Mouse (Mus musculus) c-Kit-positive CD71-positive TER-119-positive erythroid progenitor cells, embryonic 14.5 days (primary cell): ENCODE data around the gene Fkbp8.
A peak's percentile ranks its signal among the peaks of the same experiment; 100 is the strongest.
"Not testable (repeated sequence)": the region's sequence is repeated elsewhere in the genome, so short reads cannot be mapped to it uniquely, and the experiment has no call there.

Experiments
- DNase-seq: peaks from one replicate; pipeline ENCODE4 v3.0.0-alpha.2; 2013; ENCODE audit warnings: low spot score

Gene Fkbp8

DNA sequence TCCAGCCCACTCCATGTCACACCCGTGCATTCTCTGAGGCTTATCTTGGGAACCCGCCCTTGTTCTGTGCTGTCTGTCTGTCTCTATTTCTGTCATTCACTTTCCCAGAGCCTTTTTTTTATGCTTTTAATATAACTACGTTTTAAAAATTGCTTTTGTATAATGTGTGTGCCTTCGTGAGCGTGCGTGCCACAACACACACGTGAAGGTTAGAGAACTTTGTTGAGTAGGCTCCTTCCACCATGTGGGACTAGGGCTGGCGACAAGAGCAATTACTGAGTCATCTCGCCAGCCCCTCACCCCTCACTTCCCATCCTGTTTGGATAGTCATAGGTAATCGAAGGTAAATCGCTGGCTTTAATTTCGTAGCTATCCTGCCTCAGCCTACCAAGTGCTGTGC is 25.0 kb upstream of the Fkbp8 start:
- no peak for DNase-seq

DNA sequence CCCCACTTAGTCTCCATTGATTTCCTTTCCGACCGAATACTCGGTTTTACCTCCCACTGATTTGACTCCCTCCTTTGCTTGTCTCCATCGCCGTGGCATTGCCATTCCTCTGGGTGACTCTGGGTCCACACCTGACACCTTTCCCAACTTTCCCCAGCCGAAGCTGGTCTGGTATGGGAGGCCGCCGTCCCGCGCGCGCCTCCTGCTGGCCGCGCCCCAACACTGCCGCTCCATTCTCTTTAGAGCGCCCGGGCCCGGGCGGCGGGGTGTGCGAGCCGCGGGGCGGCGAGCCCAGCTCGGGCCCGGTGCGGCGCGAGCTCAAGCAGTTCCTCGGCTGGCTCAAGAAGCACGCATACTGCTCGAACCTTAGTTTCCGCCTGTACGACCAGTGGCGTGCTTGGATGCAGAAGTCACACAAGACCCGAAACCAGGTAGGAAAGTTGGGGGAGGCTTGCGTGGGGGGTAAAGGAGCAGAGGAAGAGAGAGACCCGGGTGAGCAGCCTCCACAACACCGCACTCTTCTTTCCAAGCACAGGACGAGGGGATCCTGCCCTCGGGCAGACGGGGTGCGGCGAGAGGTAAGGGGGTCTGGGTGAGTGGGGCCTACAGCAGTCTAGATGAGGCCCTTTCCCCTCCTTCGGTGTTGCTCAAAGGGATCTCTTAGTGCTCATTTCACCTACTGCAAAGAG is 24.3 kb upstream of the Fkbp8 start:
- peak; percentile 67 for DNase-seq

DNA sequence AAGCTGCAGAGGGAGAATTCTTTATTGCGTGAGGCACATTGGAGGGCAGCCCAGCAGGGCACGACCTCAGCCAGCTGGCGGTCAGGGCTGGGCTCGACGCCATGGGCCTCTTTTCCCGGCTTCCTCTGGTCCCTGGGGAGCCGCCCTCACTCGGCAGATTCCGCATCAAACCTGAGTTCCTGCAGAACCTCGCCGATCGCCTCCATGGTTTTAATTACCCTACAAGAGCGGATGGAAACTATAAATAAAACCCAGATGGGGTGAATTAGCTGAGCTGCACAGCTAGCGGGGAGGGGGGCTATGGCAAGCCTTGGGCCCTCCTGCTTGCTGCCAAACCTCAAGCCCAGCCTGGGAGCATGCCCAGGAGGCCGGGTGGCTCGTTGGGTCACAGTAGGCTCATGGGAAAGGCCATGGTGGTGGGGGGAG is 23.2 kb upstream of the Fkbp8 start:
- no peak for DNase-seq

DNA sequence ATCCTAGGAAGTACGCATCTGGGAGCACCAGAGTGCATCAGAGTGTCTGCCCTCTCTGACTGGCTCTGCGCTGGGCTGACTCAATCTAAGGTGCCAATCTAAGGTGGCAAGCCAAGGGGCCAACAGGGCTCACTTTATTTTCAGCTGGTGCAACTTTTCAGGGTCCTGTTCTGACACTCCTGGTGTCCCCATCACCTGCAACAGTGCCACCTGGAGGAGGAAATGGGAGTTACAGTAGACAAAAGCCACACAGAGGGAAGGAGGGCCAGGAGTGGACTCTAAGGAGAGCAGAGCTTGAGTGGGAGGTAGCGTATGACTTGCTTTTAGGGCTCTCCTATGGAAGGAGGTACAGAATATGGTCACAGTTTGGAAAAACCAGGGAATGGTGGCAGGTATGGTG is 22.7 kb upstream of the Fkbp8 start:
- peak; percentile 86 for DNase-seq

DNA sequence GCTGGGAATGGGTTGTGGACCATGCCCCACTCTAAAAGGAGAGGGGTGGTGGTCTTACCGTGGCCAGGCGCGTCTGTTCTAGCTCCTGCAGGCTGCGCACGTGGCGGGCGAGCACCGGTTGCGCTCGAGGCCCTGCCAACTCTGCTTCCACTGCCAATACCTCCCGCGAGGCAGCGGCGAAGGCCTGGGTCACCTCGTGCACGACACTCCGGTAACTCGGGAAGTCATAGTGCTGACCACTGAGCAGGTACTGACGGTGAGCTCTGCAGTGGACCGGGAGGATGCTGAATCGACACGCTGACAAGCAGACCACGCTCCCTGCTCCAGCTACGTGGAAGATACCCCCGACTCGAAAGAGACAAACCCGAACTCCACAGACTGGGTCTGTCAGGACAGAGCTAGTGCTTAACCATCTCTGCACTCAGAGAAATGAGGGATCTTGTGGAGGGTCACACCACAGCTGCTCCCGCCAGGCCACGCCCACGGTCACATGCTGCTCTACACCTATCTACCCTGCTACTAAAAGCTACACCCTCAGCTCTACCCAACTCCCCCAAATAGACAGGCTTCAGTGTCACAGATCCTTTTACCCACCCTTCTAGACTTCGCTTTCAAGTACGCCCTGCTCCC is 21.7 kb upstream of the Fkbp8 start:
- no peak for DNase-seq

DNA sequence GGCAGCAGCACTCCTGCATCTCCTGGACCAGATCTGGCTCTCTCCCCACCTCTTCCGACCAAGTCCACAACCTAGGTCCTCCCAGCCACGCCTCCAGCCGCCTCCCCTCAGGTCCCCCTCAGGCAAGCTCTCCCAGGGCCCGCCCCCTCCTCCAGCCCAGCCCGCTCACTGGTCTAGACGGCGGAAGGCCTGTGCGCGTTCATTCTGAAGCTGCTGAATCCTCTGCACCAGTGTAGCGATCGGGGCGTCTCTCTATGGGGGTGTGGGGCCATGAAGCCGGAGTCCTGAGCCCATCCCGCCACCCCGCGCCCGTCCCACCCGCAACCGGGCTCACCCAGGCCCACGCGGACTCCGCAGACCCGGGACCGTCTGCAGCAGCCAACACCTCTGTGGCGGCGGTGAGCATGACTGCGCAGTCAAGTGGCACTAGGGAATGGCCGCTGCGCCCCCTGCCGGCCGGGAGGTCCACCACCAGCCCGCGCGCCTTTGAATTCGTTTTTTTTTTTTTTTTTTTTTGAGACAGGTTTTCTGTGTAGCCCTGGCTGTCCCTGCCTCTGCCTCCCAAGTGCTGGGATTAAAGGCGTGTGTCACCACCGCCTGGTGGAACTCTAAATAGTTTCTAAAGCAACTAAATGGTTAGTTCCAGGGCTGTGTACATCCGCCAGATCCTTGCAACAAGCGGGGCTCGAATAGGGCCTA is 21.0 kb upstream of the Fkbp8 start, which contains the start of gene Rex1bd:
TSS of gene Rex1bd (minus strand) at position 425 of the 699 bp plus-strand sequence.
- peak; percentile 93 for DNase-seq

DNA sequence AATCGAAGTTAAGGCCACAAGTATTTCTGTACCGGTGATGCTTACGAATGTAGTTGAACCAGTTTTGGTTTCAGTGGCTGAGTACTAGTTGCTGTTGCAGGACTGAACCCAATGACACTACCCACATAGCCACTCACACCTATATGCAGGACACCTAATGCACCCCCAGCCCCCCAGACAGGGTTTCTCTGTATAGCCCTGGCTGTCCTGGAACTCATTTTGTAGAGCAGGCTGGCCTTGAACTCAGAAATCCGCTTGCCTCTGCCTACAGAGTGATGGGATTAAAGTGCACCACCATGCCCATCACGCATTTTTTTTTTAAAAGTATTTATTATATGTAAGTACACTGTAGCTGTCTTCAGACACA is 20.5 kb upstream of the Fkbp8 start:
- DNase-seq, result no peak

DNA sequence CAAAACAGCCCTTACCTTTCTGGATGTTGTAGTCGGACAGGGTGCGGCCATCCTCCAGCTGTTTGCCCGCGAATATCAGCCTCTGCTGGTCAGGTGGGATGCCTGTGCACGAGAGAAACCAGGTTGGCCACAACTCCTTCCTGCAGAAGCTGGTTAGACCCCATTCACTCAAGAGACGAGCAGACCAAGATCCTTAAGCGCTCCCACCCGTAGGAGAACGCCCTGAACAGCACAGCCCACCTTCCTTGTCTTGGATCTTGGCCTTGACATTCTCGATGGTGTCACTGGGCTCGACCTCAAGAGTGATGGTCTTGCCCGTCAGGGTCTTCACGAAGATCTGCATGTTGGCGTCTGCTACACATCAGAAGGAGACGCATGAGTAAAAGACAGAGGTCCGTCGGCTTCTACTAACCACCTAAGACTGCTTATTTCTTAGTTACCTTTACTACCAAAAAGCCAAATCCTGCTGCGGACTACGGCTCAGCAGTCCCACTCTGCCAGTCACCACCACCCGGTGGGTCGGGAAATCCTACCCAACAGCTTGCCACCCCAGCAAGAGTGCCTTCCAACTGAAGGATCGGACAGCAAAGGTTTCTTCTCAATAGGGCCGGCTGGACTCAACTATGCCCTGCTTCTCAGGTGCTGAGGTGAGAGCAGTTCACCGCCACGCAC is 18.1 kb upstream of the Fkbp8 start:
- no peak for DNase-seq

DNA sequence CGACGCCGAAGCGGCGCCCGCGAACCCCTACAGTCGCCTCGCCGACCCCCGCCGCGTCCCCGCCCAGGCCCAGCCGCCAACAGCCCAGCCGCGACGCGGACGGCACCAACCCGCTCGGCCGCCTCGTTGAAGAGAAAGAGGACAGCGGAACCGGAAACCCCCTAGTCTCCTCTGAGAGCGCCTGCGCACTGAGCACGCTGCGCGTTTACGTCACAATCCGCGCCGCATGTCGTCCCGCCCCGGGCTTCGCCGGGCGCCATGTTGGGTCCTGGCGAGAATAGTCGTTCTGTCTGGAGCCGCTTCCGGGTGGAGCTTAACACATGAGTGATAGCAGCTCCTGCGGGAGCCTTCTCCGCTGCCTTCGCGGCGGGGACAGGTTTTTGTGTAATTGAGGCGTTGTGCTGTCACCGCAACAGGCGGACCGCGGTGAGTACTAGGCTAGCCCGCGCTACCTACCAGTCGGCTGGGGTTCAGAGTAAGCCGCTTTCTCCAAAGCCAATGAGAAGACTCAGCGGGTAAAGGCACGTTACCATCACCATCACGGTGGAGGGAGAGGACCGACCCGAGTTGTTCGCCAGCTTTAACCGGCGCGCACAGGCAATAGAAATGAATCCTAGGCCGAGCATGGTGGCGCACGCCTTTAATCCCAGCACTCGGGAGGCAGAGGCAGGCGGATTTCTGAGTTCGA is 17.2 kb upstream of the Fkbp8 start, which contains the start of gene Uba52:
TSS of gene Uba52 (minus strand) at position 574 of the 688 bp plus-strand sequence.
- peak; percentile 97 for DNase-seq

DNA sequence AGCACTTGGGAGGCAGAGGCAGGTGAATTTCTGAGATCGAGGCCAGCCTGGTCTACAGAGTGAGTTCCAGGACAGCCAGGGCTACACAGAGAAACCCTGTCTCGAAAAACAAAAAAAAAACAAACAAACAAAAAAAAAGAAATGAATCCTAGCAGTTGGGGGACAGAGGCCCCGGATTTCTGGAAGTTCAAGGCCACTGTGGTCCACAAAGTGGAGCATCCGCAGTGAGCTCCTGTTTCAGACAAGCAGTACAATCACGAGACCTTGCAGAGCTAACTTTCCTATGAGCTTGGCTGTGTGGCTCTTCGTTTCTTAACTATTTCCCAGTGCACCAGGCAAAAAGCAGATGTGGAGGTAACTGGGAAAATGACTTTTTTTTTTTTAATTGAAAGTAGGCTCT is 16.4 kb upstream of the Fkbp8 start:
- DNase-seq, result not testable (repeated sequence)

DNA sequence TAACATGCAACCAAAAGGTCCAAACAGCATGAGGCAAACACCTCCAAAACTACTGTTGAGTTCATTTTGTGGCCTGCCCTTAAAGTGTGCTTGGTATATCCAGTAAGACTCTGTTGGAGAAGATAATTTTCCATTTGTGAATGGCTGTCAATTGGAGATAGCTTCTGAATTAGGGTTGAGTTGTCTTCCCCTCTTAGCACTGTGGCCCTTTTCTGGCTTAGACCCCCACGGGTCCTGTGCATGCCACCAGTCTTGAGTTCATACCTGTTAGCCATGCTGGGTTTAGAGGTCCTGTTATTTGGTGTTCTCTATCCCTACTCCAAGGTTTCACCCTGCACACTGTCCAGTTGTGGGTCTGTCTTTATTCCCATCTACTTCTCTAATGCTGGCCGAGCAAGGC is 15.8 kb upstream of the Fkbp8 start:
- no peak for DNase-seq

DNA sequence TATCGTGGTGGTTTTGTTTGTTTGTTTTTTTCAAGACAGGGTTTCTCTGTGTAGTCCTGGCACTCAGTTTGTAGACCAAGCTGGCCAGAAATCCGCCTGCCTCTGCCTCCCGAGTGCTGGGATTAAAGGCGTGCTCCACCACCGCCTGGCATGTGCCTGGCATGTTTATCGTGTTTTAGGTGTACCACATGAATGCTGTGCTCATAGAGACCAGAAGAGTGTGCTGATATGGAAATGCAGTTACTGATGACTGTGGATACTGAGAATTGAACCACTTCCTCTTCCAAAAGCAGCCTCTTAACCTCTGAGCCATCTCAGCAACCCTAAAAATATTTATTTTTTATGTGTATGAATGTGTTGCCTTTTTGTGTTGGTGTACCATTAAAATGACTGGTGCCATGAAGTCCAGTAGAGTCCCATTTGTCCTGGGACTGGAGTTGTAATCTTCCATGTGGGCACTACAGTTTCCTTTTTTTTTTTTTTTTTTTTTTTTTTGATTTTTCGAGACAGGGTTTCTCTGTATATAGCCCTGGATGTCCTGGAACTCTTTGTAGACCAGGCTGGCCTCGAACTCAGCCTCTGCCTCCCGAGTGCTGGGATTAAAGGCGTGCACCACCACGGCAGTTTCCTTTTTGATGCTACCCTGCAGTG is 15.1 kb upstream of the Fkbp8 start:
- no peak for DNase-seq

DNA sequence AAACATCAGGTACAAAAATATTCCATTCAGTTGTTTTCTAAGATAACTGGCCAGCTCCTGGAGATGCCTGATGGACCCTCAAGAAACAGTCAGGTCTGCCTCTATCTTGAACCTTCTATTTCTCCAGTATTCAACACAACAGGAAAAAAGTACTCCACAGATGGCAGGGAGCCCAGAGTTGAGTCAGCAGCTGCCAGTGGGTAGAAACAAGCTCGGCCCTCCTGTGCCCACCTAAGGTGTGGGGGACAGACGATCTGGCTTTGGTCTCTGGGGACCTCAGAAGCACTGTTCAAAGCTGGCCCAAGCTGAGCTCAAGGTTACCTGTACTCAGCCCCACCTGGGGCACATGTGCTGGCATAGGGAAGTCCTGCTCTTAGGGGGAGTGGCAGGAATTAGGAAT is 14.1 kb upstream of the Fkbp8 start:
- DNase-seq, result no peak

DNA sequence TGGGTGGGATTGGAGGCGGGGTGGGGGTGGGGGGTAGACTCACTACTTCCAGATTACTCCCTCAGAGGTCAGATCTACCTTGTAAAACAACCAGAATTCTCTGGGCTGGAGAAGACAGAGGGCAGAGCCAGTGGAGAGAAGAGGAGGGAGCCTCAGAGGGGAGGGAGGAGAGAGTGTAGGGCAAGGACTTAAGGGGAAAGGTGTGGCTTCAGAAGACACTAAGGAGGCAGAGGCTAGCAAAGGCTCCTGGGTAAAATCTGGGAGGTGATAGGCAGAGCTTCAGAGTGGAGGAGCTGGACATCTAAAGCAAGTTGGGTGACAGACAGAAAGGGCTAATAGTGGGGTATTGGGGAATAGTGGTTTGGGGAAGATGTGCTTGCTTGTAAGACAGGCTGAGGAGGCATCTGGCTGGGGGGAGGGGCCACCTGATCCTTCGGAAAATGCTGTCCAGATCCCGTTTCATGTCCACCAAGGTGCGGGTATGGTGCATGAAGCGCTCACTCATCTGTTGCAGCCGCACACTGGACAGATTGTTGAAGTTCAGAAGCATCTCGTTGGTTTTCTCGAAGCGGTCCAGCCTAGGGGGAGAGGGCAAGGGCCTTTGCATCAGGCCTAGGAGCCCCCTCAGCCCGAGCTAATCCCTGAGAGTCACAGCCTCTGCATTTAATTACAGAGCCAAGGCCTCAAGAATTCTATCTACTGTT is 9.4 kb upstream of the Fkbp8 start:
- DNase-seq, result no peak

DNA sequence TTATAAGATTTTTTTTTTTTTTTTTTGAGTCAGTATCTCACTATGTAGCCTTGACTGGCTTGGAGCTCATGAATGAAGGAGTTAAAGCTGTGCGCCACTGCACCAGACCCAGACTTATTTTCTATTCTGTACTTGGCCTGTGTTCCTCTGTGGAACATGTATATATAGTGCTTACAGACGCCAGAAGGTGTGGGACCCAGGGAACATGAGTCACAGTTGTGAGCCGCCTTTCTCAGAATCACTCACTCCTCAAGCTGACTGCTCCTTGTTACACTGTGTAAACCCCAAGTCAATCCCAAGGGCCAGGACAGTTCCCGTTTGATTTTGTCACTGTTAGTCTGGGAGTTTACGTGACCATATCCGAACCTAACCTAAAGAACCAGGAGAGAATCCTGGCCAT is 8.5 kb upstream of the Fkbp8 start:
- no peak for DNase-seq

DNA sequence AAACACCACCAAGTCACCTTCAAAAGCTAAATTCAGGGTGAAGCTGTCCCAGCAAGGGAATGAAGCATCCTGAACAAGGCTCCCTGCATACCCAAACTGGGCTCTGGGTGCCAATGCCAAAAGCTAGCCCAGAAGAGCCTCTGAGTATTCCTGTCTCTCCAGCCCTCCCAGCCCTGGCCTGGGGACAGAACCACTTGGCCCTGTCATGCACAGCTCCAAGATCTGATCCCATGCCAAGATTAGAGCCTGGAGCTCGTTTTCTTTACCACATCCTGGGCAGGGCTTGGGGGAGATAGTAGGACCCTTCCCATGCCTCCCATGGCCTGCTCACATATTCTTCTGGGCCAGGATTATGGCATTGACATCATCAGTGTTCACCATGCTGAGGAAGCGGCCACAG is 7.9 kb upstream of the Fkbp8 start:
- no peak for DNase-seq

DNA sequence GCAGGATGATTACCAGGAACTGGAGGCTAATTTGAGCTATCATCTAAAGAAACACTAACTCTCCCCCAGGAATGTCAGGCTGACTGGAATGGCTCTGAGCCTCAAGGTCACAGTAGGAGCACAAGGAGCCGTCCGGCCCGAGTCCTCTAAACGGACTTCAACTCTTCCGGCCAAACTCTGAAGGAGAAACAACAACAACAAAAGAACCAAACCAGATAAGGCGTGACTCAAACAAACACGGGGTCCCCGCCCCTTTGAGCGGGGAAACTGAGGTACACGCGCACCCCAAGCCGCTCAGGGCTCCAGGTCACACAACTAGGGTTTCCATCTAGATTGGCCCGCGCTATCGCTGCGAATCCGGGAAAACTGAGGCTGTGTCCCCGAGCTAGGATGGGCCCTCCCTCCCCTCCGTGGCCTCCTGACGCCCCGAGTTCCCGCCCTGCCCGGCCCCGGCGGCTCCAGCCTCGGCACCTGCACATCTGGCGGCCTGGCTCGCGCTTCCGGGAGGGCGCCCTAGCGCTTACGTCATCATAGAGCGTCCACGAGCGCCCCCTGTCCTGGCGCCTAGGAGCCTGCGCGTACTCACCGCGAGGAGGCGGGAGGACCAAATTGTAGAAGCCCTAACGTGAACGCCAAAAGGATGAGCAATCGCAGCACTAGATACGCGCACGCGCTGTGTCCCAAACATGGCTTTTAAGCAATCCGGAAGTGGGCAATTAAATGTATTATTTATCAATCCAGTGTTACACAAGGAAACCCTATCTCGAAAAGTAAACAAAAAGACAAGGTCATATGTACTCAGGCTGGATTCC is 4.7 kb upstream of the Fkbp8 start:
- peak; percentile 98 for DNase-seq

DNA sequence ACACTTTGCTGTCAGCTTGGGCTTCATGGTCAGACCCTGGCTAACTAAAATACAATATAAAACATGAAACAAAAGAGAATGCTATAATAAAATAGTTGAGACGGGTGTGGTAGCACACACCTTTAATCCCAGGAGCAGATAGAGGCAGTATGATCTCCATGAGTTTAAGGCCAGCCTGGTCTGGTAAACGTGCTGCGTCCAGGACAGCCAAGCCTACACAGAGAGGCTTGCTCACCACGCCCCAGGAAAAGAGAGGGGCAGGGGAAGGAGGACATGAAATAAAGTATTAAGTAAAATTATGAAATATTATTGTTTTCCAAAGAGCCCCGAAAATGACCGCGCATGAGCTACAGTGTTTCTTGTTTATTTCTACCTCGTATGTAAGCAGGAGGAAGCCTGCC is 413 bp upstream of the Fkbp8 start:
- no peak for DNase-seq

DNA sequence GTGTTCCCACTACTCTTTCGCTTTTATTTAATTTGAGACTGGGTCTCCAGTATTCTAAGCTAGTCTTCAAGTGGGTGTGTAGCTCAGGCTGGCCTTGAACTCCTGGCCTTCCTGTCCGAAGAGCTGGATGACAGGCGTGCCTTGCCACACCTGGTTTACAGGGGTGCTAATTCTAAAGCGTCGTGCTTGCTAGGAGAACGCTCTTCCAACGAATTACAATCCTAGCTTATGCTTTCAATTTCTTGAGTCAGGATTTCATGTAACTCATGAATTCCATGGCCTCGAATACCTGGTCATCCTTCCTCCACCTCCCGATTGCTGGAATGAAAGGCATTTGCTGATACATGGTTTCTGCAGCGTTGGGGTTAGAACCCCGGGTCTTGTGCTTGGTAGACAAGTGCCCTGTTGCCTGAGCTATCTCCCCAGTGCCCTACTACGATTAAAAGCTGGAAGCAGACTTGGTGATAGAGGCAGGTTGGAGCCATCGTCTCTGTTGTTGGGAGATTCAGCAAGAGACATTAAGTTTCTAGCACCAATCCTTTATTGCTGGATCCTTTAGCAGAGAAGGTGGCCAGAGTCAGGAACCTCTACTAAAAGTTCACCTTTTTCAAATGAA is 766 bp downstream of the Fkbp8 start:
- no peak for DNase-seq

DNA sequence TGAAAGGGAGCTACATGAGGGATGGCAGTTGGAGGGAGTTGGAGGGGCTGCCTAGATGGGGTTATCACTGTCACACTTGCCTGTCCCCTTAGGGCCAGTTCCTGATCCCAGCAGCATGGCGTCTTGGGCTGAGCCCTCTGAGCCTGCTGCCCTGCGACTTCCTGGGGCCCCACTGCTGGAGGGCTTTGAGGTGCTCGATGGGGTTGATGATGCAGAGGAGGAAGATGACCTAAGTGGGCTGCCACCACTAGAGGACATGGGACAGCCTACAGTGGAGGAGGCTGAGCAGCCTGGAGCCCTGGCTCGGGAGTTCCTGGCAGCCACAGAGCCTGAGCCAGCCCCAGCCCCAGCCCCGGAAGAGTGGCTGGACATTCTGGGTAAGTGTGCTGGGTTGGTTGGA is 1.8 kb downstream of the Fkbp8 start:
- DNase-seq, result no peak
